Mouse (Mus musculus): ENCODE results near the gene Mob3c.

- TF ChIP-seq POLR2A (IDR thresholded peaks at IDR 0.05; ENCODE audit: low read depth, low read length) = no peak
- TF ChIP-seq CTCF (conservative IDR thresholded peaks at IDR 0.05; ENCODE audit: insufficient read depth, insufficient read length, low read depth, low read length) = no peak
These were observed 45.3 kb downstream of the Mob3c start for GRCm38 (mm10) chr4:115873231-115873630.
